In the genomic region with DNA sequence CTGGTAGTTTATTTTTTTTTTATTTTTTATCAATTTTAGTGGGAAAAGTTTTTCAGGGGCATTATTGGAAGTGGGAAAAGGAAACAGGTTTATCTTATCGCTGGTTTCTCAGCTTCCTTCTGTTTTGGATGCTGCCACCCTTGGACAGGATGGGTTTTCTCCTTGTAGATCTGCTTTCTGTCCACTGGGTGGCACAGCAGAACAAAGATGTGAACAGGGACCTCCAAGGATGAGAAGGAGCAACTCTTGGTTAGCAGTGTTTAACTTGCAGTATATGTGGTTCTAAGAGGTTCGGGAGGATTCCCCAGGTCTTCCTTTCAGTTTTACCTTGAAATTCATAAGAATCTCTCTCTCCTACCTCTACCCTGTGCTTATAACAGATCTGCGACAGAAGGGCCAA, we compare ENCODE assay signal across 9 mouse cellular contexts.
DNase-seq lines count a peak whose midpoint lies in the region; ATAC-seq and TF ChIP-seq lines count a peak whose summit lies in the region.
"Had no signal": no experiment of that assay in that cellular context is flagged by ENCODE, and none has a peak within 500 bp of the region (broad histone marks: within the 10 kb centered on the region; RNA-seq: fewer than 3 reads in every experiment).

No protein-coding gene starts in this region.

- no peaks in the 10 kb centered on the region for H3K4me1 ChIP-seq in lung, embryonic 14.5 days (ENCODE audit: insufficient read depth)

- intact Hi-C loops in gastrocnemius, postnatal 14 days (cut with DNase I; ENCODE audit: low total_unique reads) = no loop called here

- no peaks in the 10 kb centered on the region for H3K27me3 ChIP-seq in lung, embryonic 14.5 days (ENCODE audit: insufficient read depth, low read length)

- ATAC-seq in cerebellum, adult (ENCODE audit: insufficient number of reproducible peaks, low FRiP score, low TSS enrichment) = peak; percentile 84
- ATAC-seq in lung, embryonic 14.5 days (ENCODE audit: insufficient read depth) = peak; percentile 53; the same call in 1 of the 2 replicates

- no peak overlapping the region for H3K4me3 ChIP-seq in lung, embryonic 14.5 days (ENCODE audit: low read depth, low read length)
- H3K4me3 ChIP-seq: myocyte had no signal

- 65% methylated on average over 3 of the region's 3 CpGs for WGBS in lung, embryonic 14.5 days

- no peaks in the 10 kb centered on the region for H3K9me3 ChIP-seq in lung, embryonic 14.5 days (ENCODE audit: low read depth, low read length)

- H3K9ac ChIP-seq in lung, embryonic 14.5 days = no peak overlapping the region

- no peak overlapping the region for H3K4me2 ChIP-seq in lung, embryonic 14.5 days

- peak; percentile 15 for DNase-seq in gastrocnemius, postnatal 14 days
- DNase-seq in gastrocnemius, adult 8-10 months (ENCODE audit: low spot score in 2 of 2) = no peak
- DNase-seq in 416B (ENCODE audit: low read depth) = peak; percentile 75
- DNase-seq in forelimb bud, embryonic 11.5 days (ENCODE audit: low read depth, low spot score) = peak; percentile 41
- DNase-seq in lung, embryonic 14.5 days = peak; percentile 80
- DNase-seq in telencephalon, adult 2 months (ENCODE audit: low read depth, low spot score) = peak; percentile 55
- DNase-seq in urinary bladder, postnatal 36 days (ENCODE audit: low spot score in 2 of 2) = no peak

- no peak overlapping the region for H3K27ac ChIP-seq in lung, embryonic 14.5 days (ENCODE audit: low read depth)

- no peaks in the 10 kb centered on the region for H3K36me3 ChIP-seq in lung, embryonic 14.5 days (ENCODE audit: insufficient read depth)

- TF ChIP-seq CTCF in lung, embryonic 14.5 days (IDR thresholded peaks at IDR 0.05; ENCODE audit: low read depth) = peak; percentile 76

Comparison
In these comparisons a context has a peak if more than half of its experiments do, and no peak if none do; other contexts are left out.
1. DNase-seq: peak in gastrocnemius, postnatal 14 days (single experiment), 416B (single experiment), forelimb bud, embryonic 11.5 days (single experiment), lung, embryonic 14.5 days (single experiment) and telencephalon, adult 2 months (single experiment); none in gastrocnemius, adult 8-10 months (0 of 2) and urinary bladder, postnatal 36 days (0 of 2).